Mouse (Mus musculus): ENCODE results near the gene Arid1b. TPM values are rescaled to one million over a fixed set of nuclear protein-coding genes. Genes with fewer than 3 reads are reported as not detected.

Arid1b gene
- polyA plus RNA-seq, 1 experiment = 9.1 TPM

DNA sequence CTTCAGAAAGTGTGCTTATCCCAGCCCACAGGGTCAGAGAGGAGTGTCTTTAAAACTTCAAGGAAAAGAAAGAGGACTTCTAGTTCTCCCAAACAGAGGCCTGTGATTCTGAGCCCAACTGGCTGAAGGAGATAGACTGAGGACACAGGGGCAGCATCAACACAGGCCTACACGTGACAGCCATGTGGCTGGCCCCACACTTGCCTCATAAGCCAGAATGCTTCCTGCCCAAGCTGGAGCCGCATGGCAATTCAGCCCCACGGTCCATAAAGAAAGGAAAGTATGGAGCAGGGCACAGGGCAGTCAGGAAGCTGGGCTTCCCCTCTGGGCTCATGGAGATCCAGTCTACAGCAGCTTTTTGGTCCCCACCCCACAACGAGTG lies 293.1 kb downstream of the Arid1b start:
- no peaks in the 10 kb centered on the region for H3K79me2 ChIP-seq (ENCODE audit: control insufficient read depth, insufficient read depth)
- no peaks in the 10 kb centered on the region for H3K79me3 ChIP-seq (ENCODE audit: low read depth)
- H3ac ChIP-seq (ENCODE audit: control insufficient read depth, insufficient read length, low read depth) = no peak overlapping the region
- no peaks in the 10 kb centered on the region for H3K27me3 ChIP-seq (ENCODE audit: control insufficient read depth, insufficient read depth, insufficient read length)
- H3K4me3 ChIP-seq (ENCODE audit: insufficient read depth, poor library complexity, severe bottlenecking) = no peak overlapping the region
- no peak for TF ChIP-seq USF1 (IDR thresholded peaks at IDR 0.05; ENCODE audit: low read depth)
- no peak for TF ChIP-seq MYOD1 (IDR thresholded peaks at IDR 0.05; ENCODE audit: control insufficient read depth, insufficient read length, low read depth)
- TF ChIP-seq CTCF (IDR thresholded peaks at IDR 0.05; ENCODE audit: control insufficient read depth, insufficient read depth, insufficient read length) = no peak
- no peak for TF ChIP-seq FOSL1 (IDR thresholded peaks at IDR 0.05; ENCODE audit: insufficient read depth, low read length, poor library complexity, severe bottlenecking)
- TF ChIP-seq CEBPB (IDR thresholded peaks at IDR 0.05; ENCODE audit: low read depth) = no peak
- TF ChIP-seq MAX (IDR thresholded peaks at IDR 0.05) = no peak
- TF ChIP-seq MYOG (IDR thresholded peaks at IDR 0.05; ENCODE audit: control insufficient read depth, extremely low read depth, insufficient read length) = no peak
- H3K36me3 ChIP-seq (ENCODE audit: control insufficient read depth, insufficient read depth) = peaks cover 5% of the 10 kb centered on the region

DNA sequence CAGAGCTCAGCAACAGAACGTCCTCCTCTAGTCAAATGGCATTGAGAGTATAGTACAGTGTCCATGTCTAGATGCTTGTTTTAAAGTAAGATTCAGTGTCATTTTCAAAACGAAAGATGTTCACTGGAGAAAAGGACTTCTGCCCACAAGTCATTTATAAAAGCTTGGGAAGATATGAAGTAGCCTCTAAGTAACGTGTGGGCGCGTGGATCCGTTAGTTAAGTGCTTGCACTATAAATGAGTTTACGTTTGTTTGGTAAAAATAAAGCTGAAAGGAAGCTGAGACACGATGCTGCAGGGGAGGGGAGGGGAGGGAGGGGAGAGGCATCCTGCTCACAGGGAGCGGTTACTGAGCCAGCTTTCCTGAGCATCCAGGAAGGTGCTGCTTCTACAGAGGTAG lies 293.5 kb downstream of the Arid1b start:
- no peaks in the 10 kb centered on the region for H3K79me3 ChIP-seq (ENCODE audit: low read depth)
- TF ChIP-seq USF1 (IDR thresholded peaks at IDR 0.05; ENCODE audit: low read depth) (no peak), CEBPB (IDR thresholded peaks at IDR 0.05; ENCODE audit: low read depth) (no peak), CTCF (IDR thresholded peaks at IDR 0.05; ENCODE audit: control insufficient read depth, insufficient read depth, insufficient read length) (no peak), MAX (IDR thresholded peaks at IDR 0.05) (no peak), FOSL1 (IDR thresholded peaks at IDR 0.05; ENCODE audit: insufficient read depth, low read length, poor library complexity, severe bottlenecking) (no peak), MYOG (IDR thresholded peaks at IDR 0.05; ENCODE audit: control insufficient read depth, extremely low read depth, insufficient read length) (no peak), MYOD1 (IDR thresholded peaks at IDR 0.05; ENCODE audit: control insufficient read depth, insufficient read length, low read depth) (no peak)

DNA sequence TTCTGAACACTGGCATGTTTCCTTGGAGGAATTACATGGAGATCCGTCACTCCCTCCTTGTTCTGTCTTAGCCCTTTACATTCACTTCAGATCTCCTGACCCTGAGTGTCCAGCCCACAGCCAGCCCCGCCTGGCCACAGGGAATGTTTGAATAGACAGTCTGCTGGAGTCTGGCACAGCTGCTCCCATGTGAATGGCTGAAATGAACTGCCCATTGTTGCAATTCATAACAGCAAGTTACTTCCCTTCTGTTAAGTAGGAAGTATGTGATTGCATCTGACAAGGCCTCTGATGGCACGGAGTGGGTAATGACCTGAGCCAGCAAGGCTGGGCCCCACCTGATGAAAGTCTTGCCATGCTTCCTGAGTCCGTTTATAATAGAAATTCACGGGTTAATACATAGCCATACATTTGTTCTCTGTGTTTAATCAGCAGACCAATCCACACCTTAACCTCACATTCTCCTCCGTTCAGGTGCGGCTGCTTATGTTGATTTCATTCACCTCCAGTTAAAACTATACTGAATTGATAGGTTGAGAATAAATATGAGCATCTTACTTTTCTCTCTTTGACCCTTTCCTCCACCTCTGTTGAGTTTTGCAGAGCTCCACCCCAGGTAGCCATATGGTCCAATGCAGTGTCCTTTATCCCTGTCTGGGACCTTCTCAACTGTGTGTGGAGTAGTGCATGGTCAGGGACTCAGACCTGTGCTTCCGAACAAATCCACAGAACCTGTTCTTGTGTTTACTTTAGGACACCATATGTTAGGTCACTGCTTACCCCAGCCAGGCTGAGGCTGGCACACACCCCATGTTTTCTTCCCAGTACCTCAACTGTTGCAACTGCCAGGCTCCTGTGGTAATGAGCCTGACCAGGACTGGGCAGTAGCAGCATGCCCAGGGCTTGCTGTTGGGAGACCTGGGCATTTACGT lies 299.8 kb downstream of the Arid1b start:
- no peak overlapping the region for H3ac ChIP-seq (ENCODE audit: control insufficient read depth, insufficient read length, low read depth)
- no peak overlapping the region for H3K4me3 ChIP-seq (ENCODE audit: insufficient read depth, poor library complexity, severe bottlenecking)
- H3K27me3 ChIP-seq (ENCODE audit: control insufficient read depth, insufficient read depth, insufficient read length) = no peaks in the 10 kb centered on the region
- no peak for TF ChIP-seq MYOD1 (IDR thresholded peaks at IDR 0.05; ENCODE audit: control insufficient read depth, insufficient read length, low read depth)
- no peak for TF ChIP-seq MAX (IDR thresholded peaks at IDR 0.05)
- TF ChIP-seq MYOG (IDR thresholded peaks at IDR 0.05; ENCODE audit: control insufficient read depth, extremely low read depth, insufficient read length) = no peak
- TF ChIP-seq CTCF (IDR thresholded peaks at IDR 0.05; ENCODE audit: control insufficient read depth, insufficient read depth, insufficient read length) = no peak
- no peak for TF ChIP-seq CEBPB (IDR thresholded peaks at IDR 0.05; ENCODE audit: low read depth)
- no peak for TF ChIP-seq FOSL1 (IDR thresholded peaks at IDR 0.05; ENCODE audit: insufficient read depth, low read length, poor library complexity, severe bottlenecking)
- no peak for TF ChIP-seq USF1 (IDR thresholded peaks at IDR 0.05; ENCODE audit: low read depth)
- H3K36me3 ChIP-seq (ENCODE audit: control insufficient read depth, insufficient read depth) = peaks cover 11% of the 10 kb centered on the region
- H3K79me3 ChIP-seq (ENCODE audit: low read depth) = no peaks in the 10 kb centered on the region
- H3K79me2 ChIP-seq (ENCODE audit: control insufficient read depth, insufficient read depth) = no peaks in the 10 kb centered on the region

More for the DNA sequence above, 293.5 kb downstream of the Arid1b start:
- Histone ChIP-seq H3K4me3 (ENCODE audit: insufficient read depth, poor library complexity, severe bottlenecking) (no peak overlapping the region), H3ac (ENCODE audit: control insufficient read depth, insufficient read length, low read depth) (no peak overlapping the region), H3K36me3 (ENCODE audit: control insufficient read depth, insufficient read depth) (peaks cover 5% of the 10 kb centered on the region), H3K27me3 (ENCODE audit: control insufficient read depth, insufficient read depth, insufficient read length) (no peaks in the 10 kb centered on the region), H3K79me2 (ENCODE audit: control insufficient read depth, insufficient read depth) (no peaks in the 10 kb centered on the region)

DNA sequence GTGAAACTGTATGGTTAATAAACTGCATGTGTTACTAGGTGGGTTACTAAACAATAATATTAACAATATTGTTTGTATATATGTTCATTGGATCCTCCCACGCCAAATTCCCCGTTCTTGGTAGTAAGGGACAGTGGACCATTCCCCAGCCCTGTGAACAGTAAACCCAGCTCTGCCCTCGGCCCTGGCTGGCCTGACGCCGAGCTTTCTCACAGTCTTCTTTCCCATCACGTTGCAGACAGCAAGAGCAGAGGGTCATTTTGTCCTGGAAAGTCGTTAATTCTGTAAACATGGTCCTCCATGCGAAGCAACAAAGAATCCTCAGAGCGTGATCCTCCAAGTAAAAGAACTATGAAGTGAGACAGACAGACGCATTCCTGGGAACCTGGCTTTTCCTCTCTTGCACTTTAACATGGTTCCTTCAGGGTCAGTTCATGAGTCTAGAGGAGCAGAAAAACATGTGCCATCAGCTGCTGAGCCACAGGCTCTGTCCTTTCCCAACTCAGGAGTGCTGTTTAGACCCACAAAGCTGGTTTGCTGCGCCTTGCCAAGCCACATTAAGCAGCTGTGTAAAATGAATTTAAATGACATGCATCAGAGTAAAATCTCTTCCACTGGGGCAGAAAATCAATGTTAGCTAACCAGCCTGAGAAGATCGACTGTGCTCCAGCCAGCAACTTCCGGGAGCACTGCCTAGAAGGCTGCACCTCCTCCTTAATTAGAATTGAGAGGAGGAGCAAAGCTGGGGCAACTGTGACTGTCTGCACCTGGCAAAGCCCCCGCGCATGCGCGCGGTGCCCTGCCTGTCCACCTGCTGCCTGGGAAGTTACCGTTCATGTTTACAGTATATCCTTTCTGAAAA lies 301.2 kb downstream of the Arid1b start:
- Histone ChIP-seq H3K4me3 (ENCODE audit: insufficient read depth, poor library complexity, severe bottlenecking) (no peak overlapping the region), H3K79me3 (ENCODE audit: low read depth) (no peaks in the 10 kb centered on the region), H3ac (ENCODE audit: control insufficient read depth, insufficient read length, low read depth) (no peak overlapping the region), H3K27me3 (ENCODE audit: control insufficient read depth, insufficient read depth, insufficient read length) (no peaks in the 10 kb centered on the region), H3K79me2 (ENCODE audit: control insufficient read depth, insufficient read depth) (no peaks in the 10 kb centered on the region), H3K36me3 (ENCODE audit: control insufficient read depth, insufficient read depth) (peaks cover 11% of the 10 kb centered on the region)
- no peak for TF ChIP-seq MYOD1 (IDR thresholded peaks at IDR 0.05; ENCODE audit: control insufficient read depth, insufficient read length, low read depth)
- no peak for TF ChIP-seq CTCF (IDR thresholded peaks at IDR 0.05; ENCODE audit: control insufficient read depth, insufficient read depth, insufficient read length)
- no peak for TF ChIP-seq MYOG (IDR thresholded peaks at IDR 0.05; ENCODE audit: control insufficient read depth, extremely low read depth, insufficient read length)
- TF ChIP-seq USF1 (IDR thresholded peaks at IDR 0.05; ENCODE audit: low read depth) = no peak
- no peak for TF ChIP-seq FOSL1 (IDR thresholded peaks at IDR 0.05; ENCODE audit: insufficient read depth, low read length, poor library complexity, severe bottlenecking)
- no peak for TF ChIP-seq MAX (IDR thresholded peaks at IDR 0.05)
- no peak for TF ChIP-seq CEBPB (IDR thresholded peaks at IDR 0.05; ENCODE audit: low read depth)

DNA sequence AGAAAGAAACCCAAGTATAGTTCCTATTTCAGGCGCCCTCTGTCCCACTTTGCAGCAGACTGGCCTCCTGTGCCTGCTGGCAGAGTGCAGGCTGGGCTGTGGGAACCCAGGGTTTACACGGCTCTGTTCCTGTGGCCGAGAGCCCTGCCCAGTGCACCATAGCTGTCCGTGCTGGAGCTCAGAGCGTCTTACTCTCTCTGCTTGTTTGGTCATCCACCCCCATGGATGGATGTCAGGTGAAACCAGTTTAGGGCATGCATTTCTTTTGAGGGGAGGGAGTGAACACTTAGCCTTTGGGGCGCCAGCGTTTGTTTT lies 301.8 kb downstream of the Arid1b start:
- Histone ChIP-seq H3K79me3 (ENCODE audit: low read depth) (no peaks in the 10 kb centered on the region), H3K79me2 (ENCODE audit: control insufficient read depth, insufficient read depth) (no peaks in the 10 kb centered on the region), H3K36me3 (ENCODE audit: control insufficient read depth, insufficient read depth) (peaks cover 11% of the 10 kb centered on the region), H3ac (ENCODE audit: control insufficient read depth, insufficient read length, low read depth) (no peak overlapping the region), H3K4me3 (ENCODE audit: insufficient read depth, poor library complexity, severe bottlenecking) (no peak overlapping the region), H3K27me3 (ENCODE audit: control insufficient read depth, insufficient read depth, insufficient read length) (no peaks in the 10 kb centered on the region)
- TF ChIP-seq MYOD1 (IDR thresholded peaks at IDR 0.05; ENCODE audit: control insufficient read depth, insufficient read length, low read depth) (no peak), CTCF (IDR thresholded peaks at IDR 0.05; ENCODE audit: control insufficient read depth, insufficient read depth, insufficient read length) (no peak), MYOG (IDR thresholded peaks at IDR 0.05; ENCODE audit: control insufficient read depth, extremely low read depth, insufficient read length) (no peak), FOSL1 (IDR thresholded peaks at IDR 0.05; ENCODE audit: insufficient read depth, low read length, poor library complexity, severe bottlenecking) (no peak), USF1 (IDR thresholded peaks at IDR 0.05; ENCODE audit: low read depth) (no peak), MAX (IDR thresholded peaks at IDR 0.05) (no peak), CEBPB (IDR thresholded peaks at IDR 0.05; ENCODE audit: low read depth) (no peak)
